Mouse (Mus musculus) olfactory bulb, adult 2 months (tissue): ENCODE data around the gene Pogk.

Source experiments
- CTCF ChIP-seq: fragments of 200-500 bp; IDR thresholded peaks from 2 replicates; pipeline ENCODE4 v1.5.1; 2012; ENCODE audit warnings: low read depth, mild to moderate bottlenecking, low read length, moderate library complexity; ENCODE audit not compliant: insufficient read depth
- POLR2A ChIP-seq: fragments of 200-500 bp; IDR thresholded peaks from 2 replicates; pipeline ENCODE4 v1.6.1; 2012; ENCODE audit warnings: mild to moderate bottlenecking, low read depth, low read length, moderate library complexity; ENCODE audit not compliant: insufficient read depth

GRCm38 (mm10) chr1:166344300-166345077 is 65.2 kb downstream of the Pogk start:
- TF ChIP-seq CTCF (no peak), POLR2A (no peak)
